Mouse (Mus musculus): ENCODE measurements at regions not wholly inside any gene's neighbourhood (a gene's known extent, or its start where the extent isn't known, plus 50 kb on each side); places are given as distances from the start of the nearest gene placed in this dataset.

GRCm38 (mm10) chr14:67181586-67181985 is 1172.6 kb upstream of the Gulo start:
- no peaks in the 10 kb centered on the region for H3K36me3 ChIP-seq (ENCODE audit: control insufficient read depth, insufficient read depth, low read length)
- no peaks in the 10 kb centered on the region for H3K9me3 ChIP-seq (ENCODE audit: control insufficient read depth, low read length)
- no peak overlapping the region for H3K27ac ChIP-seq (replicated peaks; ENCODE audit: low read depth, low read length)
- H3K4me2 ChIP-seq (ENCODE audit: low read length), result no peak overlapping the region
- no peak overlapping the region for H3K9ac ChIP-seq (replicated peaks; ENCODE audit: low read length)
- no peaks in the 10 kb centered on the region for H3K27me3 ChIP-seq (ENCODE audit: control insufficient read depth, insufficient read depth, low read length)
- H3K4me1 ChIP-seq (ENCODE audit: control insufficient read depth, insufficient read depth, low read length), result peaks cover 2% of the 10 kb centered on the region; the same call in 1 of the 2 replicates
- WGBS, result 68% methylated on average over 3 of the region's 3 CpGs
- DNase-seq (peak; percentile 31), ATAC-seq (ENCODE audit: low FRiP score, low TSS enrichment) (no peak)
- H3K4me3 ChIP-seq (replicated peaks; ENCODE audit: low read depth, low read length), result no peak overlapping the region

DNA sequence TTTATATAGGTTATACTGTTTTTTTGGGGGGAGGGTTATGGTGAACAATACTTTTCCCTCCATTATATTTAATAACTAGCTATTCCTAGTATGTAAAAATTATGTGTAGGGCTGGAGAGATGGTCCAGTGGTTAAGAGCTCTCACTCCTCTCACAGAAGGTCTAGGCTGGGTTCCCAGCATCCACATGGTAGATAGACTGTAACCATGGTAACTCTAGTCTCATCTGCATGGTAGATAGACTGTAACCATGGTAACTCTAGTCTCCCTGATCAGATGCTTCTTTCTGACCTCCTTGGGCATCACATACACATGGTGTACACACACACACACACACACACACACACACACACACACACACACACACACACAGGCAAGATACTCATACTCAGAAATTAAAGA is 1170.5 kb upstream of the Gulo start:
- H3K4me3 ChIP-seq (replicated peaks; ENCODE audit: low read depth, low read length), result no peak overlapping the region
- no peaks in the 10 kb centered on the region for H3K9me3 ChIP-seq (ENCODE audit: control insufficient read depth, low read length)
- ATAC-seq (ENCODE audit: low FRiP score, low TSS enrichment) (no peak; the same call in 1 of the 2 replicates), DNase-seq (peak; percentile 48)
- no peak overlapping the region for H3K4me2 ChIP-seq (ENCODE audit: low read length)
- H3K9ac ChIP-seq (replicated peaks; ENCODE audit: low read length), result no peak overlapping the region
- H3K36me3 ChIP-seq (ENCODE audit: control insufficient read depth, insufficient read depth, low read length), result no peaks in the 10 kb centered on the region
- peaks cover 2% of the 10 kb centered on the region; the same call in 1 of the 2 replicates for H3K4me1 ChIP-seq (ENCODE audit: control insufficient read depth, insufficient read depth, low read length)
- H3K27ac ChIP-seq (replicated peaks; ENCODE audit: low read depth, low read length), result no peak overlapping the region
- no peaks in the 10 kb centered on the region for H3K27me3 ChIP-seq (ENCODE audit: control insufficient read depth, insufficient read depth, low read length)

- H3K4me3 ChIP-seq (replicated peaks; ENCODE audit: low read depth, low read length), result no peak overlapping the region
- H3K4me1 ChIP-seq (ENCODE audit: control insufficient read depth, insufficient read depth, low read length), result peaks cover 2% of the 10 kb centered on the region; the same call in 1 of the 2 replicates
- DNase-seq (no peak), ATAC-seq (ENCODE audit: low FRiP score, low TSS enrichment) (no peak)
- H3K27ac ChIP-seq (replicated peaks; ENCODE audit: low read depth, low read length), result no peak overlapping the region
- H3K4me2 ChIP-seq (ENCODE audit: low read length), result no peak overlapping the region
- H3K9ac ChIP-seq (replicated peaks; ENCODE audit: low read length), result no peak overlapping the region
- 50% methylated on average over 9 of the region's 9 CpGs for WGBS
- H3K36me3 ChIP-seq (ENCODE audit: control insufficient read depth, insufficient read depth, low read length), result no peaks in the 10 kb centered on the region
- H3K27me3 ChIP-seq (ENCODE audit: control insufficient read depth, insufficient read depth, low read length), result no peaks in the 10 kb centered on the region
- H3K9me3 ChIP-seq (ENCODE audit: control insufficient read depth, low read length), result no peaks in the 10 kb centered on the region
Observed at GRCm38 (mm10) chr14:67178329-67179039, 1169.5 kb upstream of the Gulo start.

DNA sequence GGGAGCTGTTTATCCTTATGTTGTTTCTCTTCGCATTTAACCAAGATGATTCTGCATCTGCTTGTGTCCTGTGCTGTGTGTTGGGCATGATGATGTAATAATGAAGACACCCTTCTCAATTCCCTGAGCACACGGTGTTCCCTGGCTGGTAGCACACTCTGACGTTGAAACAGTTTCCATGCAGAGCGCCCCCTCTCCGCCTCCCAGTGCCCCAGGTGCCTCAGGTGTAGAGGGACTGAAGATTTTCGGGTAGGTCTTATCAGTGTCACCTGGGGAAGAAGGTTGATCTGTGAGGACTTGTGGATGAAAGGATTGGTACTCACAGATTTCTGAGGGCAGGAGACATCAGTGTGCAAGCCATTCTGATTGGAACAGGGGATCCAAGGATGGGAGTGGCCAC is 1167.7 kb upstream of the Gulo start:
- WGBS, result 80% methylated on average over 6 of the region's 6 CpGs
- ATAC-seq (ENCODE audit: low FRiP score, low TSS enrichment), result no peak
- no peak overlapping the region for H3K27ac ChIP-seq (replicated peaks; ENCODE audit: low read depth, low read length)
- no peaks in the 10 kb centered on the region for H3K27me3 ChIP-seq (ENCODE audit: control insufficient read depth, insufficient read depth, low read length)
- no peak overlapping the region for H3K4me3 ChIP-seq (replicated peaks; ENCODE audit: low read depth, low read length)
- peaks cover 2% of the 10 kb centered on the region; the same call in 1 of the 2 replicates for H3K4me1 ChIP-seq (ENCODE audit: control insufficient read depth, insufficient read depth, low read length)
- H3K9ac ChIP-seq (replicated peaks; ENCODE audit: low read length), result no peak overlapping the region
- H3K9me3 ChIP-seq (ENCODE audit: control insufficient read depth, low read length), result no peaks in the 10 kb centered on the region
- no peaks in the 10 kb centered on the region for H3K36me3 ChIP-seq (ENCODE audit: control insufficient read depth, insufficient read depth, low read length)
- DNase-seq, result no peak
- no peak overlapping the region for H3K4me2 ChIP-seq (ENCODE audit: low read length)

GRCm38 (mm10) chr14:67176100-67176499 is 1167.1 kb upstream of the Gulo start:
- H3K4me3 ChIP-seq (replicated peaks; ENCODE audit: low read depth, low read length), result no peak overlapping the region
- peaks cover 2% of the 10 kb centered on the region; the same call in 1 of the 2 replicates for H3K4me1 ChIP-seq (ENCODE audit: control insufficient read depth, insufficient read depth, low read length)
- no peak overlapping the region for H3K27ac ChIP-seq (replicated peaks; ENCODE audit: low read depth, low read length)
- no peaks in the 10 kb centered on the region for H3K9me3 ChIP-seq (ENCODE audit: control insufficient read depth, low read length)
- 90% methylated on average over 6 of the region's 6 CpGs for WGBS
- no peak overlapping the region for H3K4me2 ChIP-seq (ENCODE audit: low read length)
- ATAC-seq (ENCODE audit: low FRiP score, low TSS enrichment), result no peak
- H3K36me3 ChIP-seq (ENCODE audit: control insufficient read depth, insufficient read depth, low read length), result no peaks in the 10 kb centered on the region
- no peak overlapping the region for H3K9ac ChIP-seq (replicated peaks; ENCODE audit: low read length)
- H3K27me3 ChIP-seq (ENCODE audit: control insufficient read depth, insufficient read depth, low read length), result no peaks in the 10 kb centered on the region
- DNase-seq, result no peak

DNA sequence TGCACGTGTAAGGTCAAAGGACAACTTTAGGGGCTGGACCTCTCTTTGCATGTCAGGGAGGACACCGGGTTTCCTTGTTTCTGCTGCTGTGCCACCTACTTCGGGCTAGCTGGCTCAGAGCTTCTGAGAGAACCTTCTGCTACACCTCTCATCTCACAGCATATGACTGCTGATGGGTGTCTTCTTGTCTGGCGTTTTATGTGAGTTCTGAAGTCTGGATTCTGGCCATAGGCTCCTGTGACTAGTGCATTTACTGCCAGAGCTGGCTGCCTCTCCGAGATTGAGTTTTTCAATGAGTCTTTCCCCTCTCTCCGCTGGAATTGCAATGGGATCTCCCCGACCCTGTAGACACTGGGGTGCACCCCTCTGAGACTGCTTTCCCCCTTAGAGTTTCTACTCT is 1165.9 kb upstream of the Gulo start:
- ATAC-seq (ENCODE audit: low FRiP score, low TSS enrichment) (no peak), DNase-seq (no peak)
- WGBS, result 84% methylated on average over 7 of the region's 7 CpGs
- Histone ChIP-seq H3K4me1 (ENCODE audit: control insufficient read depth, insufficient read depth, low read length) (peaks cover 2% of the 10 kb centered on the region; the same call in 1 of the 2 replicates), H3K4me3 (replicated peaks; ENCODE audit: low read depth, low read length) (no peak overlapping the region), H3K9me3 (ENCODE audit: control insufficient read depth, low read length) (no peaks in the 10 kb centered on the region), H3K27me3 (ENCODE audit: control insufficient read depth, insufficient read depth, low read length) (no peaks in the 10 kb centered on the region), H3K27ac (replicated peaks; ENCODE audit: low read depth, low read length) (no peak overlapping the region), H3K9ac (replicated peaks; ENCODE audit: low read length) (no peak overlapping the region), H3K36me3 (ENCODE audit: control insufficient read depth, insufficient read depth, low read length) (no peaks in the 10 kb centered on the region), H3K4me2 (ENCODE audit: low read length) (no peak overlapping the region)

DNA sequence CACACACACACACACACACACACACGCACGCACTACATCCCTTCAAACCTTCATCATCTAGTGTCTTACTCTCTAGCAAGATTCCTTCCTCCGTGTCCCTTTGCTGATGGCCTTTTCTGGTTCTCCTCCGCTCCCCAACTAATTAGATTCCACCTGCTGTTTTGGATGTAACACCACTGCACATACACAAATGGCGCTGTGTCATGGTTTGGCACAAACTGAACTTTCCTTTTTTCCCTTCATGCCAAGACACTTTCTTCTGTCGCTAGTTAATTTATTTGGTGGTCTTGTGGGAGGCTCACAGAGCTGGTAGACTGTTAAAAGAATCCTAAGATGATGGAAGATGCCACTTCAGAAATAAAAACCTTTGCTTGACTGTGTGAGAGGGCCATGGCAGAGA is 1161.8 kb upstream of the Gulo start:
- no peaks in the 10 kb centered on the region for H3K4me1 ChIP-seq (ENCODE audit: control insufficient read depth, insufficient read depth, low read length)
- no peak overlapping the region for H3K4me2 ChIP-seq (ENCODE audit: low read length)
- no peaks in the 10 kb centered on the region for H3K9me3 ChIP-seq (ENCODE audit: control insufficient read depth, low read length)
- H3K27me3 ChIP-seq (ENCODE audit: control insufficient read depth, insufficient read depth, low read length), result no peaks in the 10 kb centered on the region
- DNase-seq (no peak), ATAC-seq (ENCODE audit: low FRiP score, low TSS enrichment) (no peak)
- 90% methylated on average over 6 of the region's 6 CpGs for WGBS
- no peak overlapping the region for H3K4me3 ChIP-seq (replicated peaks; ENCODE audit: low read depth, low read length)
- no peaks in the 10 kb centered on the region for H3K36me3 ChIP-seq (ENCODE audit: control insufficient read depth, insufficient read depth, low read length)
- H3K27ac ChIP-seq (replicated peaks; ENCODE audit: low read depth, low read length), result no peak overlapping the region
- no peak overlapping the region for H3K9ac ChIP-seq (replicated peaks; ENCODE audit: low read length)

- H3K36me3 ChIP-seq (ENCODE audit: control insufficient read depth, insufficient read depth, low read length), result no peaks in the 10 kb centered on the region
- 62% methylated on average over 3 of the region's 3 CpGs for WGBS
- H3K4me3 ChIP-seq (replicated peaks; ENCODE audit: low read depth, low read length), result no peak overlapping the region
- ATAC-seq (ENCODE audit: low FRiP score, low TSS enrichment), result no peak
- no peaks in the 10 kb centered on the region for H3K4me1 ChIP-seq (ENCODE audit: control insufficient read depth, insufficient read depth, low read length)
- DNase-seq, result no peak
- no peaks in the 10 kb centered on the region for H3K27me3 ChIP-seq (ENCODE audit: control insufficient read depth, insufficient read depth, low read length)
- H3K9ac ChIP-seq (replicated peaks; ENCODE audit: low read length), result no peak overlapping the region
- H3K27ac ChIP-seq (replicated peaks; ENCODE audit: low read depth, low read length), result no peak overlapping the region
- no peak overlapping the region for H3K4me2 ChIP-seq (ENCODE audit: low read length)
- H3K9me3 ChIP-seq (ENCODE audit: control insufficient read depth, low read length), result no peaks in the 10 kb centered on the region
Observed at GRCm38 (mm10) chr14:67170248-67170647, 1161.2 kb upstream of the Gulo start.

- DNase-seq (no peak), ATAC-seq (ENCODE audit: low FRiP score, low TSS enrichment) (no peak)
- 78% methylated on average over 1 of the region's 1 CpGs for WGBS
- Histone ChIP-seq H3K4me2 (ENCODE audit: low read length) (no peak overlapping the region), H3K9ac (replicated peaks; ENCODE audit: low read length) (no peak overlapping the region), H3K36me3 (ENCODE audit: control insufficient read depth, insufficient read depth, low read length) (no peaks in the 10 kb centered on the region), H3K4me1 (ENCODE audit: control insufficient read depth, insufficient read depth, low read length) (no peaks in the 10 kb centered on the region), H3K27me3 (ENCODE audit: control insufficient read depth, insufficient read depth, low read length) (no peaks in the 10 kb centered on the region), H3K9me3 (ENCODE audit: control insufficient read depth, low read length) (no peaks in the 10 kb centered on the region), H3K27ac (replicated peaks; ENCODE audit: low read depth, low read length) (no peak overlapping the region), H3K4me3 (replicated peaks; ENCODE audit: low read depth, low read length) (no peak overlapping the region)
Observed at GRCm38 (mm10) chr14:67169201-67169600, 1160.2 kb upstream of the Gulo start.

All from midbrain, embryonic 14.5 days (tissue).